Mouse (Mus musculus) retina, postnatal 1 day (tissue): ENCODE results near the gene Gm48551.

ENCODE experiments used
- DNase-seq: peaks from one replicate; pipeline ENCODE4 v3.0.0-alpha.2; 2012

The Gm48551 gene

DNA sequence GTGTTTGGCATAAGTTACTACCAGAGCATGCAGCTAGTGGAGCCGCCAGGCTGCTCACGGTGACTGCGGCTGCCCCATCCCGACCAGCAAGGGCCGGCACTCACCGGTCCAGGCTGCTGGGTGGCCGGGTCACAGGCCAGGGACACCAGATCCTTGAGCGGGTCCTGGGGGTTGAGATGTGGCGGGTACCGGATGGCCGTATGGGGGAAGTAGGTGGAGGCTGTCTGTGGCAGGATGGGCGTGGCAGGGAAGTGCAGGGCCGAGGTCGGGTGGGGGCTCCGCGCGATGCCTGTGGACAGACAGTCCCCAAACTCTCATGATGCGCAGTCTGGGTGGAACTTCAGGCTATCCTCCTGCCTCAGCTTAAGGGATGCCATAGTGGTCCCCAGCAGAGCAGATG is 20.5 kb downstream of the Gm48551 start:
- no peak for DNase-seq

DNA sequence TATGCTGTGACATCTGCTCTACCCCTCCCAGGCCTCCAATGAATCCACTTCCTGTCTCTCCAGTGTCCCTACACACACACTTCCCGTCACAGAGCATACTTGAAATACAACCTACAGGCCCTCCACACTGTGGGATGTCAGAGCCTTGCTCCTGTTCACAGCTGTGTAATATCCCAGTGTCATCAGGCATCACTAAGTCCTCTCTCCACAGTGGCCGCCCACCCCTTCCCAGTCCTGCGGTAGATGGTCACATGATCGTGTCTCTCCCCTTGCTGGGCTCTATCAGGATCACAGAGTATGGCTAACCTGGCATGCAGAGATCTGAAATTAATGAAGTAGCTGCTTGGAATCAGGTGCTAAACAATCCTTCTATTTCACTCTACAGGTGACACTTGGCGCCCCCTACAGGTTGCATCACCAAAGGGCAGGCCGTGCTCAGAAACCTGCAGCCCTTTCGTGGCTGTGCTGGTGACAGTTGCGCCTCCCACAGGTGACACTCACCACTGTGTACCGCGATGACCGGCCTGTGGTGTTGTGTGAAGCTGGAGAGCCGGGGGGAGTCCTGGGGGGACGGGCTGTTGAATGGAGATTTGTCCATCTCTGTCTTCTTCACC is 21.4 kb downstream of the Gm48551 start:
- no peak for DNase-seq

- peak; percentile 88 for DNase-seq
Observed at GRCm38 (mm10) chr10:81406504-81407440, 22.5 kb downstream of the Gm48551 start.

- peak; percentile 87 for DNase-seq
Observed at GRCm38 (mm10) chr10:81407539-81408423, 23.5 kb downstream of the Gm48551 start.

- DNase-seq: no peak
Observed at GRCm38 (mm10) chr10:81408424-81408729, 24.1 kb downstream of the Gm48551 start.

DNA sequence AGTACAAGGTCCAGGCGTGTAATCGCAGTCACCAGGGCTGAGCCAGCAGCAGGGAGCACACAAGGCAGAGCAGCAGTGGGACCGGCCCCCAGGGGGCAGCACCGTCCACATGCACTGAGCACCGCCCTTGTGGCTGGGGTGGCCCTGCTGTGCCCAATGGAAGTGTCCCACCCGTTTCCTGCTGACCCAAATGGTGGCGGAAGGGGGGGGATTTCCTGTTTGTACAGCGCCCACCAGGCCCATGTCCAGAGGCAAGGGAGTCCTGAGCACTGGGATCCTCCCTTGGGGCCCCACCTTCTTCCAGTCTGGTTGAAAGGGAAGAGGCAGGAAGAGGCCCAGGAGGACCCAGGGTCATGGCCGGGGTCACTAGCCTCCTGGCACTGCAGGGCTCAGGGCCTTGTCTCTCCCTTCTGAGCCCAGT is 24.6 kb downstream of the Gm48551 start:
- peak; percentile 86 for DNase-seq

- no peak for DNase-seq
Observed at GRCm38 (mm10) chr10:81409330-81409729, 25.1 kb downstream of the Gm48551 start.

DNA sequence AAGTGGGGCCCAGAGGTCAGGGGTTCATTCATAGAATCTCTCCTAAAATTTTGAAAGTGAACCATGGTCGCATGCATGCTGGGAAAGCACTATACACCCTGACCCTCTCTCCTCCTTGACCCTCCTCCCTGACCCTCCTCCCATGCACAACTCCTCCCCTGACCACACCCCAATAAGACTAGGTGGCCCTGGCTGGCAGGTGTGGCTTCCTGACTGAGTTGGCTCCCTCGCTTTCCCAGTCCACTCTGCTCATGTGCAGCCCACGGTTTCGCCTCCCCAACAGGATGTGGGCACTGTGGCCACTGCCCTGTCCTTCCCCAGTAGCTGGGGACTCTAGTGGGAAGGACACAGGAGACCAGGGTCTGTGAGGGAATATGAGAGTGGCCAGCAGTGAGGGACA is 26.1 kb downstream of the Gm48551 start:
- DNase-seq: no peak

GRCm38 (mm10) chr10:81410981-81411380 is 26.7 kb downstream of the Gm48551 start:
- no peak for DNase-seq

DNA sequence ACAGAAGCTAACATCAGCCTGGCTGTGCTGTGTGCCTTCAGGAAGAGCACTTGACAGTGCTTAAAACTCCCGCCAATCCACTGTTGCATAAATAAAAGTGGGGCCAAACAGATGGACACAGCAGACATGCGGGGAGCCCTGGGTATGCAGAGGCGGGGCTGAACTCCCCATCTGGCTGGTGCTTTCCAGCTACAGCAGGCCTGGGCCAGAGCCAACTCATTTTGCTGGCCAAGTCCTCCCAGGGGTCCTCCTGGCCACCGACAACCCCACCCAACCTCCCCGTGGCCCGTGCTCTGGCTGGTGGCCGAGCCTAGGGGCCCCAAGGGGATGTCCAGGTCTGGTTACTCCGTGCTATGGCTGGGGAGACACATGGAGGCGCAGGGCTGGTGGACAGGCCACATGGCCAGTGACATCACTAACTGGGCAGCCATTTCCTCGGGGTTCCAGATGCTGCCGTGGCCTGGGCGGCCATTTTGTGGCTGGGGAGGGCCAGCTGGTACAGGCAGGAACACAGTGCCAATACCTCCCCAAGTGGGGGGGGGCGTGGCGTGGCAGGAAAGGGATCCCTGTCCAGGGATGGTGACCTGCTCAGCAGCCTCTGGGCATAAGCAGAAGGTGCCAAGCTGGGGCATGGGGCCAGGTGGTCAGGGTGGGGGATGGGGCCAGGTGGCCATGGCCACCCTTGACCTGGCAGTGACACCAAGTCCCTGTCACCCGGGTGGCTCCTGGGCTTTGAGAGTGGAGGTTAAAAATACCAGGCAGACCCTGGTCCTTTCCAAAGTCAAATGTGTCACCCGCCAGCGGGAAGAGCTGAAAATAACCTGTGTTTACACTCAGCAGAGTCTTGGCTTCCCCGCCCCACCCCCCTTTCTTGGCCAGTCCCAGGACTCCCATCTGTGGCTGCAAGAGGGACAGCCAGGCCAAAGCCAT is 27.5 kb downstream of the Gm48551 start:
- DNase-seq: peak; percentile 67

DNA sequence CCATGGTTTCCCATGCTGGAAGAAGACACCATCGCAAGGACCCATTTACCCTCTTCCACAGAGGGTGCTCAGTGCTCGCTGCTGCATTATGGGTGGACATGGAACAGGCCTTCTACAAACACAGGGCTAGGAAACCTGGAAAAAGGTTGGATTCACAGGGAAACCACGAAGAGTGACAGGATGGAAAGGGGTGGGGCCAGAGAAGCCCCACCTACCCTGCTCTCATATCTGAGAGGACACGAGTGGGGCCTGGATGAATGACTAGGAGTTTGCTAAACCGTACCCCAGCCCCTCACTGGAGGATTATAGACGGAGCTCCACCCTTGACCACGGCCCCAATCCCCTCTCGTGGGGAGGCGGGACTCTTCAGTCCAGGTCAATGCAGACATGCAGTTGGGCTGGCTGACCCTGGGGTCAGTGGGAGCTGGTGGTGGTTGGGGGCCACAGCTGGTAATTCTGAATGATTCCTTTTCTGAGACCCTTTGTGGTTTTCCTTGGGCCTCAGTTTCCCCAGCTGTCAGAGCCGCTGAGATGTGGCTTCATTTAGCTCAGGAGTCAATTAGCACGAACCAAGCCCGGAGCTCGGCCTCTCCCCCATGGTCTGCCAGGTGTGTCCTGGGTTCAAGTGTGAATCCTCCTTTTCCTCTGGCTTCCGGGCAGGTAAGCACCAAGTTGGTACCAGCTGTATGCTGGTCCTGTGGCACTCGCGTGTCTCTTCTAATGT is 28.5 kb downstream of the Gm48551 start:
- no peak for DNase-seq

GRCm38 (mm10) chr10:81413310-81414261 is 29.3 kb downstream of the Gm48551 start:
- peak; percentile 90 for DNase-seq

DNA sequence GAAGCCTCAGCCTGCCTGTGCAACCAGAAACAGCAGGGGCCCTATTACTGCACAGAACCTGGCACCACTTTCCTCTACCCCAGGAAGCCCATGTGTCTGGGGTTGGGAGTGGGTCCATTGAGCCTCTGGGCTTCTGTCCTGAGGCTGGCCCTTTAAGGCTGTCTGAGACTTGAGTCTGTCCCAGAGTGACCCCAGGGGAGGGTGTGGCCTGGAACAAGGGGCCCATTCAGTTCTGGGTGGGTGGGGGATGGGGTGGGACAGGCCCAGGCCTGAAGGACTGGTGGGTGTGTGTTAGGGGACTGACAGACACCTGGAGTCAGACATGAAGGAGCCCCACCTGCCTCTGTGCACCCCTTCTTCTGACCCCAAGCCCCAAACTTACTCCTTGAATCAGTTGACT is 30.4 kb downstream of the Gm48551 start:
- DNase-seq: peak; percentile 86

DNA sequence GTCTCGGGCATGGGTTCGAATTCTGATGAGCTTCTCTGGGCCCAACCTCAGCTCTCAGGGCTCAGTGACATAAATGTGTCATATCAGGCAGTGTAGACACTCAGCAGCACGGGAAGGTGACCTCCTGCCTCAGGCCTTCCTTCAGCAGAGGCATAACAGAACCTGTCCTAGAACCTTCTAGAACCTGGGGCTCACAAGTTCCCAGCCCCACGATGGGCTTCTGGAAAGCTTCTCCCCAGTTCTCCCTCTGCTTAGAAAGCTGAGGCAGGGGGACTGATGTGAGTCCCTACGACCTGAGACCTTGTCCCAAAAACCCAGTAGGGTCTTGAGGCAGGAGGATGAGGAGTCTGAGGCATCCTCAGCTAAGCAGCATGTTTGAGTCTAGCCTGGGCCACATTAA is 30.9 kb downstream of the Gm48551 start:
- DNase-seq: no peak

DNA sequence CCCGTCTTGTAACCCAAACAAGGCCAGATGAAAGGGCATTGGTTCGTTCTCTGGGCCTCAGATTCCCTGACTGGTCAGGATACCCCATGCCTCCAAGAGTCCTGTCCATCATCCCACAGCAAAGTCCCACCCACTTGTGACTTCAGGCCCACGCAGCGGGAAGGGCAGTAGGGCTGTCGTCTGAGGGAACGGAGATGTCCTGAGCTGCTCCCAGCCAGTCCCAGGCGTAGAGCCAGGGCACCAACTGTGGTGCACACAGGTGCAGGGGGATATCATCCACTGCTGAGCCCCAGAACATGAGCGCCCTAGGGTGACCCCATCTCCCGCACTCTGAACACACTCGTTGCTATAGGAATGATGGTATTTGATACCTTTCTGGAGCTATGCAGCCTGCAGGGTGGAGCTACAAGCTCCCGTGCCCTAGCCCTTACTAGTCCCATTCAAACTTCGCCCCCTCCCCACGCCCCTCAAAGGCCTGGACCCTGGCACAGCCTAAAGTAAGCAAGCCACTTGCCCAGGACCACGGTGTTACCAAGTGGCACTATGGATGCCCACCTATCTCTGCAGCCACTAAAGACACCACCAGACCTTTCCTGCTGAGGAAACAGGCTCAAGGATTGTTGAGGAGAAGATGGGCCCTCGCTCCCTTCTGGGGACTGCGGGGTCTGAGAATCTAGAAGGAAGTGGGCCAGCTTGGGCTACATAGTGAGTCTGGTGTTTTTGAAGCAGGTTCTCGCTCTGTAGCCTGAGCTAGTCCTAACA is 31.5 kb downstream of the Gm48551 start:
- DNase-seq: no peak

DNA sequence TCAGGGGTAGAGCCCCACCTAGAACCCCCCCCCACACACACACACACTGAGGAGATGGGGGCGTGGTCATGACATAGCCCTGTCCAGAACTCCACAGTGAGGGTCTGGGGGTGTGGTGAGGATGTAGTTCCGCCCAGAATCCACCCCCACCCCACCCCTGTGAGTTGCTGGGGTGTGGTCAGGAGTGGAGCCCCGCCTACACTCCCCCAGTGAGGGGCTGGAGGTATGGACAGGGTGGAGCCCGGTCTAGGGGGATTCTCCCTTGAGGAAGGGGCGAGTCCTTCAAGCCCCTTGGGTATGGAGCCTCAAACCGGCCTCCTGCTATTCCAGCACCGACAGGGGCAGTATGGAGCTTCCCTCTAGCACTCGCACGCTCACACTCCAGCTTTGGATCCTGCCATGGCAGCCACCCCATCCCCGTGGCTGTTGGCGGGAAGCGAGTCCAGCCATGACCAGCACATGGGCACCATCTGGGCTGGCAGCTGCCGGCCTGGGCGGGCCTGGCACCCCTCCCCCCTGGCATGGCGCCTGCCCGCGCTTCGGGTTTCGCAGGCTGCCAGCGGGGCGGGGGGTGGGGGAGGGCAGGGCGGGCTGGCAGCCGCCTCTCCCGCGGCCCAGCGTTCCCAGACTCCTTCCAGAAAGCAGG is 32.4 kb downstream of the Gm48551 start:
- DNase-seq: peak; percentile 96

DNA sequence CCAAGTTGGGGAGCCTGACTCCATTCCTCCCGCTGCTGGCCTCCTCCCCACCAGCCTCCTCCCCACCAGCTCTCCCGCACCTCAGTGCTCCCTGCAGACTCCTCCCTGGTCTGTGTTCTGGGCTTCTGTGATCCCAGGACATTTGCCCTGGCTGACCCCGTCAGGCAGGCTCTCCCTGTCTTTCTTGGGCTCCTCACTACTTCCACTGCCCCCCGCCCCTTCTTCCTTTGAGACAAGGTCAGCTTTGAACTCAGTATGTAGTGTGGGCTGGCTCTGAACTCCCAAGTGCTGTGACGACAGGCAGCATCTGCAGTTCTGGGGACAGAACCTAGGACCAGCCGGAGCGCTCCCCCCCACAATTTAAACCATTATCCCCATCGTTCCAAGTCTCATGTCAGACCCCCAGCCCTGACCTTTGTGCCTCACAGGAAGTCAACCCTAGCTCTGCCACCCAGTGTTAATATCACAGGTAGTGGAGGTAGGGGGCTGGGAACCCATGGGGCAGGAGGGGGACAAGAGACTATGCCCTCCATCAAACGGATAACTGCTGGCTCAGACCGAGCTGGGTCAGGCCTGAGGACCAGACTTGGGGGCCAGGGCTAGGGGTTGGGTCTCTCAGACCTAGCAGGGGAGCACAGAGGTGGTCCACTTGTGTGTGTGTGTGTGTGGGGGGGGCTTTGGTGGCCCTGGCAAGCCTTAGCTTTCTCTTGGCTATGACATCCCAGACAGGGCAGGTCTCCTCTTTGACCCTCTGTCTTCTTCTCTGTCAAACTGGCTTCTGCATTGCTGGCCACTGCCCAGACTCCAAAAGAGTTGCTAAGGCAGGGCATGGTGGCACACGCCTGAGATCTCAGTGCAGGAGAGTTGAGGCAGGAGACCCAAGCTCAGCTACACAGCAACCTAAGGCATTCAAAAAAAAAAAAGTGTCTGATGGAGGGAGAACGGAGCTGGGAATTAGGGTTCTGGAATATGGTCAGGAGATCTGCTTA is 33.3 kb downstream of the Gm48551 start:
- DNase-seq: no peak
